23 mouse cellular contexts compared by ENCODE assay signal in genomic region chr10:78042096-78042495, GRCm38 (mm10). TPM values are rescaled to one million over a fixed set of nuclear protein-coding genes. Genes with fewer than 3 reads are reported as not detected.
"Had no signal": no experiment of that assay in that cellular context is flagged by ENCODE, and none has a peak within 500 bp of the region (broad histone marks: within the 10 kb centered on the region; RNA-seq: fewer than 3 reads in every experiment).

No protein-coding gene starts in this region.

- H3K9me3 ChIP-seq: liver, embryonic 13.5 days; midbrain, embryonic 12.5 days; neural tube, embryonic 13.5 days had no signal

- H3K27ac ChIP-seq: kidney, postnatal 0 days; left cerebral cortex, adult 2 months; liver, embryonic 13.5 days; midbrain, embryonic 12.5 days; neural tube, embryonic 13.5 days had no signal

- H3K4me3 ChIP-seq: left cerebral cortex, adult 2 months; liver, embryonic 13.5 days; midbrain, embryonic 12.5 days; myocyte; neural tube, embryonic 13.5 days had no signal

- H3K9ac ChIP-seq: liver, embryonic 13.5 days; midbrain, embryonic 12.5 days; neural tube, embryonic 13.5 days had no signal

- DNase-seq: kidney, adult 2 months; kidney, postnatal 36 days; left cerebral cortex, postnatal 4 days; liver, embryonic 13.5 days; lung, adult 2 months; lung, postnatal 14 days; lung, postnatal 4 days; thymus, adult 2 months; thymus, postnatal 14 days; thymus, postnatal 4 days had no signal

- H3K36me3 ChIP-seq: liver, embryonic 13.5 days; midbrain, embryonic 12.5 days; neural tube, embryonic 13.5 days had no signal

RNA-seq across cellular contexts. Expression of gene Dnmt3l, which starts 0.3 kb away (rescaled TPM):
- total RNA-seq: layer of hippocampus, postnatal 10 days; left cerebral cortex, postnatal 4 days; liver, adult 2 months; megakaryocyte-erythroid progenitor cell, adult 5-6 weeks; monocyte, adult 5-6 weeks had no signal
- polyA plus RNA-seq: liver, adult 2 months; liver, embryonic 13.5 days; liver, embryonic 16.5 days; midbrain, embryonic 12.5 days; midbrain, embryonic 16.5 days; neural tube, embryonic 13.5 days; spleen, adult 2 months had no signal

RNA-seq across cellular contexts. Expression of gene Aire, which starts 1.3 kb away (rescaled TPM):
- total RNA-seq: liver, adult 2 months; megakaryocyte progenitor cell, adult 5-6 weeks; megakaryocyte-erythroid progenitor cell, adult 5-6 weeks; monocyte, adult 5-6 weeks had no signal
- polyA plus RNA-seq: liver, adult 2 months; liver, embryonic 13.5 days; liver, embryonic 16.5 days had no signal
